Mouse (Mus musculus) retina, postnatal 7 days (tissue): Measurements from ENCODE around the gene Cd83.

Experiments
- DNase-seq: peaks from one replicate; pipeline ENCODE4 v3.0.0-alpha.2; 2012; ENCODE audit warnings: low read depth, low spot score

The Cd83 gene

DNA sequence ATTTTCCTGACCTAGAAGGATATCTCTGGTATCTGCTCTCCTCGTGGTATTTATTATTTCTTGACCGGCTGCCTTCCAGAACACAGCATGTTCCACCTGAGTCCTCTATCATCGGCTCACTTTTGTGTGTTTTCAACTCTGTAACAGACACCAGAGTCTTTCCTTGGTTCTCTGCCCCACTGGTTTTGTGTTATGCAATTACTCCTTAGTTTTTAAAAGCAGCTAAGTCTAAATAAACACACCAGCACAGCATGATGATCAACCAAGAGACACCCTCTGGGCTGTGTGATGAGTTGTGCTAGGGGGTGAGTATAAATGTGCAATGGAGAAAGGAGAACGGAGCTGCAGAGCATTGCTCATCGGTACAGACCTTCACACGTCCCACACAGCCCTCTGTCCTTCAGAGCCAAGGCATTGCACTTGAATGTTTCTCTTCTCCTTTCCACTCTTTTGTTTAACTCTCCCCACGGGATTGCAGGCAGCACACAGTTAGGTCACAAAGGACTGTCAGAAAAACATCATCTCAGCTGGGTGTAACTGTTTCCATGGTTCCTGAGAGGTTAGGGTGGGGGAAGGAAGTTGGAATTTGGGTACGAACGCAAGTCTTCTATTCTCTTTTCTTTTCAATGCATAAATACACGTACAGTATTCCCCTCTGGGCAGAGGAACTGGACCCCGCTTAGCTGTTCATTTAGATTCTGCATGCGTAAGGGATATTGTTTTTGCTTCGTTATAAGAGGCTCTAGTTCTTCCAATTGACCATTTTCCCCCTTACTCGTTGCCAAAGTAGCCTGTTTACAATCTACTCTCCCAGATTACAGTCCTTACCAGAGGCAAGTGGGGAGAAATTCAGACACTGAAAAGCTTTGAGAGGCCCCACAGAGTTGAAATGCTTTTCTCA, 22.0 kb downstream of the Cd83 start:
- no peak for DNase-seq

- DNase-seq = no peak
Observed at GRCm38 (mm10) chr13:43807272-43807675, 22.7 kb downstream of the Cd83 start.

- DNase-seq = no peak
Observed at GRCm38 (mm10) chr13:43810621-43811020, 26.0 kb downstream of the Cd83 start.

- DNase-seq = no peak
Observed at GRCm38 (mm10) chr13:43811835-43812234, 27.3 kb downstream of the Cd83 start.

DNA sequence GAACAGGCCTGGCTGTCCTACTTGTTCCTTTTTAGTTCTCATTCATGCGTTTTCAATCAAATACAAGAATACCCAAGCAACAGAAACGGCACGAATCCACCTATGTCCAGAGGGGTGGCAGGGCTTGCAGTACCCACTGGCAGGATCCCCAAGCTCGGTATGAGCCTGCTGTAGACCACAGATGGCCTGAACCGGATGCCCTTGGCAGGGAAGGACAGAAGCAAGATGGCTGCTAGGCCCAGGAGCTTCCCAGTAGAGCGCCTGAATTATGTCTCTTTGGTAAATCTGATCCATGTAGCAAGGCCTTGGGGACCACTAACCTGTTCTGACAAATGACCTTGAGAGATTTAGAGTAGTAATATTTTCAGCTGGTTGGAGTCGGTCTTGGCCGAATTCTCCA, 28.9 kb downstream of the Cd83 start:
- no peak for DNase-seq

GRCm38 (mm10) chr13:43817461-43817860, 32.9 kb downstream of the Cd83 start:
- no peak for DNase-seq

GRCm38 (mm10) chr13:43818307-43819019, 33.9 kb downstream of the Cd83 start:
- no peak for DNase-seq

DNA sequence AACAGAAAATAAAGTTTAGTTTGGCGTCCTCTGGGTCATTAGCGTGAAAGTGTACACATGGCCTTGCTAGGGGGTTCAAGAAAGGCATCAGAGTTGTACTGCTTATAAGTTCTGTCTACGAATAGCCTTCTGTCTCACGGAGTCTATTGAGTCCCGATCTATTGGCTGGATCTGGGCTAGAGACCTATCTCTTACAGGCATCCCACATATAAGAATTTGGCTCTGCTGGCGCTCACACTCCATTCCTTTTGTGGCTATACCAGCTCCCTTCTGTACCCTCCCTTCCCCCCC, 34.4 kb downstream of the Cd83 start:
- no peak for DNase-seq

DNA sequence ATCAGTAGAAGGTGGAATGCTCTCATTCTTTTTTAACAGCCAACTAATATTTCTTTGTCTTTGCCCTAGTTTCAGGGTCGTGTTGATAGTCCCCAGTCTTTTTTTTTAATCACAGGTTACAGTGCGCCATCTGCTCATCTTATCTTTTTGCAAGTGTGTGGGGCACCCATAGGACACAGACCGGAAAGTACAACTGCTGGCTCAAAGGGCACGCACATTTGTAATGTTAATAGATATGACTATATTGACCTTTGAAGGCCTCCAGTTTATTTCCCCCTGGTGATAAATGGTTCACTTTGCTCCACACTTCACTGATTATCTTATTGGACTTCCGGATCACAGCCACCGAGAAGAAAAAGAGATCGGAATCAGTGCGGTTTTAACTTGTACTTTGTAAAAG, 35.5 kb downstream of the Cd83 start:
- DNase-seq = no peak

DNA sequence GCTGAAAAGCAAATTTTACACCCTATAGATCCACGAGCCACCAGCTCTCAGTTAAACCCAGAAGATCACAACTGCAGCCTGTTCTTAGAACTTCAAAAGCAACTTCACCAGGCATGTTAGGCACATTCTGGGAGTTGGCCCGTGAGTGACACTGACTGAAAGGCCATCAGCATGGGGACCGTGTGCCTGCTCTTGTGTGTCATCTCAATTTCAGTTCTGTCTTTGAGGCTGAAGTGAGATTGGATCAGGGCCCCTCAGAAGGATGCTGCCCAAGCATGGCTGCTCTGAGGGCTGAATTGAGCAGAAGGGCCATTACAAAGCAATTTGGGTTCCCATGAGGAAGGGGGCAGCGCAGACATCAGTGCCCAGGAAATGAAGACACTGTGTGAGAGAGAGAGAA, 37.7 kb downstream of the Cd83 start:
- DNase-seq = no peak

GRCm38 (mm10) chr13:43828648-43829047, 44.1 kb downstream of the Cd83 start:
- no peak for DNase-seq

GRCm38 (mm10) chr13:43830892-43831673, 46.5 kb downstream of the Cd83 start:
- no peak for DNase-seq

DNA sequence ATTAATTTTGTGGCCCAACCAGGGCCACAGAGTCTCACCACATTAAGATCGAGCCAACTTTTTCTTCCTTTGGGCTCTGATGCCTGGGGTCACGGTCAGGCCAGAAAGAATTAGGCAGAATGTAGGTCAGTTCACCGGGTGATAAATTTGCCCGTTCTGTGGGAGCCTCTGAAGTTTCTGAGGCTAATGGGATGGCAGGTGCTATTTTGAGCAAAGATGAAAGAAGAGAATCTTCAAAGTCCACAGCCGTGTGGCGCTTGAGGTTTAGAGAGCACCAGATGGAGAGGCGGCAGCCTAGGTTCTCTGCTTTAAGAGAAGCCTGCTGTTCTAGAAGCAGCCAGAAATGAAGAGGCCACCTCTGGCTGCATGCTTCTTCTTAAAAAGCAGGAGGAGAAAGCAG, 48.2 kb downstream of the Cd83 start:
- no peak for DNase-seq

GRCm38 (mm10) chr13:43836376-43836775, 51.8 kb downstream of the Cd83 start:
- DNase-seq = no peak

- DNase-seq = no peak
Observed at GRCm38 (mm10) chr13:43837812-43838211, 53.2 kb downstream of the Cd83 start.

- DNase-seq = no peak
Observed at GRCm38 (mm10) chr13:43845151-43845550, 60.6 kb downstream of the Cd83 start.

DNA sequence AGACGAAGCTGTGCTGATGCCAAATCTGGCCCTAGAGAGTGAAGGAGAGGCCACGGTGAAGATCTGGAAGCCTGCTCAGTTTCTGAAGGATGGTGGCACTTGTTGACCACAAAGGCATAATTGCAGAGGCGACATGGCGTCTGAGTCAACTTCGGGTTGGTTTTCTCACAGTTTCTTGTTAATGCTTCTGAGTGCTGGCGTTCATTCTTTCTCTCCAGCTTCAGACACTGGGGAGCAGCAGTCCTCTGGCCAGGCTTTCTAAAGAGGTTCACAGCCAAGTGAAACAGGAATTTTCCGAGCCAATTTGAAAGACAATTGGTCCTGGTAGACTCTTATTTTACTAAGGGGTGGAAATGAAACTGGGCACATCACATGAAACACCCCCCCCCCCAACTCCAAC, 62.6 kb downstream of the Cd83 start:
- DNase-seq = no peak

GRCm38 (mm10) chr13:43849816-43850215, 65.2 kb downstream of the Cd83 start:
- DNase-seq = no peak

GRCm38 (mm10) chr13:43851108-43851507, 66.5 kb downstream of the Cd83 start:
- DNase-seq = no peak
